Mouse (Mus musculus) E14TG2a.4 (cell line): ENCODE results near the gene Olfr884.

Experiments
- CTCF ChIP-seq: conservative IDR thresholded peaks from 2 replicates; pipeline ENCODE4 v1.5.1; 2014; ENCODE audit warnings: low read length
- NANOG ChIP-seq: IDR thresholded peaks from 2 replicates; pipeline ENCODE4 v1.6.1; 2014; ENCODE audit warnings: borderline replicate concordance, low read length, mixed read lengths

GRCm38 (mm10) chr9:38083772-38084171, 37.4 kb downstream of the Olfr884 start, which contains the start of gene Olfr887:
- TF ChIP-seq CTCF, result no peak
- no peak for TF ChIP-seq NANOG
